Mouse (Mus musculus) spleen, adult 2 months (tissue): Measurements from ENCODE around the gene Cdk15. TPM values are rescaled to one million over a fixed set of nuclear protein-coding genes. Genes with fewer than 3 reads are reported as not detected.

Experiments used
- DNase-seq, 2 experiments: peaks; one replicate each; pipeline versions ENCODE4 v3.0.0 to v3.0.0-alpha.2; 2012 to 2021; ENCODE audit warnings: low spot score in 2 of 2, low read depth in 1 of 2
- H3K27ac ChIP-seq: fragments of 200-500 bp; 2 replicates; pipeline ENCODE4 v1.5.1; 2012; ENCODE audit warnings: low read length, inconsistent platforms; ENCODE audit not compliant: insufficient read depth
- H3K27me3 ChIP-seq: fragments of 200-500 bp; 2 replicates; pipeline ENCODE4 v1.6.1; 2012; ENCODE audit warnings: mild to moderate bottlenecking, moderate library complexity, low read length, inconsistent platforms; ENCODE audit not compliant: control insufficient read depth, insufficient read depth
- H3K36me3 ChIP-seq: fragments of 200-500 bp; 2 replicates; pipeline ENCODE4 v1.6.1; 2012; ENCODE audit warnings: mild to moderate bottlenecking, low read length, inconsistent platforms; ENCODE audit not compliant: control insufficient read depth, insufficient read depth
- H3K4me1 ChIP-seq: fragments of 200-500 bp; 2 replicates; pipeline ENCODE4 v1.6.1; 2011; ENCODE audit warnings: inconsistent platforms; ENCODE audit not compliant: control insufficient read depth, insufficient read depth, insufficient read length
- H3K4me3 ChIP-seq: fragments of 200-500 bp; 2 replicates; pipeline ENCODE4 v1.5.1; 2011; ENCODE audit warnings: mild to moderate bottlenecking, inconsistent platforms; ENCODE audit not compliant: insufficient read depth, insufficient read length; ENCODE audit errors: extremely low read depth
- CTCF ChIP-seq: fragments of 200-500 bp; IDR thresholded peaks from 2 replicates; pipeline ENCODE4 v1.5.1; 2011; ENCODE audit warnings: mild to moderate bottlenecking, inconsistent platforms; ENCODE audit not compliant: insufficient read depth, insufficient read length, insufficient replicate concordance; ENCODE audit errors: extremely low read depth
- POLR2A ChIP-seq: fragments of 200-500 bp; IDR thresholded peaks from 2 replicates; pipeline ENCODE4 v1.6.1; 2011; ENCODE audit warnings: low read depth, low read length, inconsistent platforms
- WGBS: fragments of 180-500 bp; shearing (Covaris S2); methylation state at CpG from one replicate; pipeline ENCODE4 v1.1.7; 2018; 5-methylcytosine and 5-hydroxymethylcytosine counted together
- polyA plus RNA-seq: library from polyadenylated mRNA; depleted of rRNA; stranded (reverse); fragments of >200 nt; gene quantifications from 2 replicates; pipeline ENCODE4 v1.2.3, GENCODE M21; 2012

The Cdk15 gene
- polyA plus RNA-seq, 1 experiment: 0.05 TPM

GRCm38 (mm10) chr1:59336256-59336655, 79.5 kb downstream of the Cdk15 start:
- Histone ChIP-seq H3K27ac (no peak overlapping the region), H3K4me3 (no peak overlapping the region), H3K36me3 (no peaks in the 10 kb centered on the region), H3K4me1 (no peaks in the 10 kb centered on the region), H3K27me3 (no peaks in the 10 kb centered on the region)
- no peak for DNase-seq
- TF ChIP-seq CTCF: no peak
- TF ChIP-seq POLR2A: no peak
- WGBS: 83% methylated on average over 1 of the region's 1 CpGs

- H3K27ac ChIP-seq: no peak overlapping the region
- no peak for DNase-seq
- 59% methylated on average over 16 of the region's 16 CpGs for WGBS
- no peaks in the 10 kb centered on the region for H3K4me1 ChIP-seq
- TF ChIP-seq CTCF (no peak), POLR2A (no peak)
- H3K36me3 ChIP-seq: no peaks in the 10 kb centered on the region
- H3K27me3 ChIP-seq: no peaks in the 10 kb centered on the region
- H3K4me3 ChIP-seq: no peak overlapping the region
Observed at GRCm38 (mm10) chr1:59340814-59341588, 84.3 kb downstream of the Cdk15 start.

- DNase-seq: no peak
- Histone ChIP-seq H3K4me3 (no peak overlapping the region), H3K27ac (no peak overlapping the region), H3K36me3 (no peaks in the 10 kb centered on the region), H3K27me3 (no peaks in the 10 kb centered on the region), H3K4me1 (no peaks in the 10 kb centered on the region)
- TF ChIP-seq POLR2A (no peak), CTCF (no peak)
- WGBS: 76% methylated on average over 3 of the region's 3 CpGs
Observed at GRCm38 (mm10) chr1:59341697-59342096, 85.0 kb downstream of the Cdk15 start.

- Histone ChIP-seq H3K4me1 (no peaks in the 10 kb centered on the region), H3K4me3 (no peak overlapping the region), H3K27ac (no peak overlapping the region), H3K27me3 (no peaks in the 10 kb centered on the region), H3K36me3 (no peaks in the 10 kb centered on the region)
- no peak for DNase-seq
- 88% methylated on average over 6 of the region's 6 CpGs for WGBS
- TF ChIP-seq CTCF (no peak), POLR2A (no peak)
Observed at GRCm38 (mm10) chr1:59342146-59342545, 85.4 kb downstream of the Cdk15 start.

- H3K27me3 ChIP-seq: no peaks in the 10 kb centered on the region
- no peaks in the 10 kb centered on the region for H3K4me1 ChIP-seq
- DNase-seq: no peak
- TF ChIP-seq POLR2A (no peak), CTCF (no peak)
- no peak overlapping the region for H3K4me3 ChIP-seq
- 86% methylated on average over 4 of the region's 4 CpGs for WGBS
- no peak overlapping the region for H3K27ac ChIP-seq
- no peaks in the 10 kb centered on the region for H3K36me3 ChIP-seq
Observed at GRCm38 (mm10) chr1:59352706-59353105, 96.0 kb downstream of the Cdk15 start.

- no peaks in the 10 kb centered on the region for H3K36me3 ChIP-seq
- no peak for TF ChIP-seq POLR2A
- TF ChIP-seq CTCF: no peak
- no peaks in the 10 kb centered on the region for H3K27me3 ChIP-seq
- WGBS: 87% methylated on average over 9 of the region's 9 CpGs
- H3K27ac ChIP-seq: no peak overlapping the region
- DNase-seq: no peak
- H3K4me1 ChIP-seq: no peaks in the 10 kb centered on the region
- no peak overlapping the region for H3K4me3 ChIP-seq
Observed at GRCm38 (mm10) chr1:59355440-59355839, 98.7 kb downstream of the Cdk15 start.

- Histone ChIP-seq H3K4me3 (no peak overlapping the region), H3K27me3 (no peaks in the 10 kb centered on the region), H3K27ac (no peak overlapping the region), H3K4me1 (no peaks in the 10 kb centered on the region), H3K36me3 (no peaks in the 10 kb centered on the region)
- TF ChIP-seq POLR2A: no peak
- no peak for TF ChIP-seq CTCF
- 85% methylated on average over 9 of the region's 9 CpGs for WGBS
- no peak for DNase-seq
Observed at GRCm38 (mm10) chr1:59359136-59359535, 102.4 kb downstream of the Cdk15 start.
